Mouse (Mus musculus) lung, postnatal 36 days (tissue): ENCODE data around the gene Mvb12b.
A peak's percentile ranks its signal among the peaks of the same experiment; 100 is the strongest.
"Not testable (repeated sequence)": the region's sequence is repeated elsewhere in the genome, so short reads cannot be mapped to it uniquely, and the experiment has no call there.

Experiments
- DNase-seq: peaks from one replicate; pipeline ENCODE4 v3.0.0; 2022; ENCODE audit warnings: mixed read lengths

The Mvb12b gene

DNA sequence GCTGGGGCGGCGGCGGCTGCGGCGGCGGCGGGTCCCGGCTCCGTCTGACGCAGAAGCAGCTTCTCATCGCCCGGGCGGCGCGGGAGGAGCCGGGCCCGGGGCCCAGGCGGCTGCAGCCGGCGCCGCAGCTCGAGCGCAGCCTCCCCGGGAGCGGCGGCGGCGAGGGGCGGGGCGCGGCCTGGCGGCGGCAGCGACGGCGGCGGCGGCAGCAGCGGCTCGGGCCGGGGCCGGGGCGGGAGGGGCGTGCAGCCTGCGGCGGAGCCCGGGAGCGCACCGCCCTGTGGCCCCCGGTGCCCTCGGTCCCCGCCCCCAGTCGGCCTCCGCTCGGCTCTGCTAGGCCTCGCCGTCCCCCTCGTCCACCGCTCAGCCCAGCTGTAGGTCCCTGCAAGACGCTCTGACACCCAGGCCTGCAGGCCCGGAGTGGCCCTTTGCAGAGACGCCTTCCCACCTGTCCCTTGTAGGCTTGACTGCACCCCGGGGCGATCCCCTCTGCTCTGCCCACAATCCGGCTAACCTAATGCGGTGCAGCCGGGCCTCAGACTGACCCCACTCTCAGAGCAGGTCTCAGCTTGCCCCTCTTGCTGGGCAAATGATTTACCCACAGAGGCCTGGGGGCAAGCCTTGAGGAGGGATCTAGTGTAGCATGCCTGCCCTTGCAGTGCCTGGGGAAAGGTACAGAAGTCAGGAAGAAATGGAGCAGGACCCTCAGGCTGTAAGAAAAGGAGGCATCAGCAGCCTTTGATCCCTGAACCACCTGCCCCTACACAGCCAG is at the start of gene Mvb12b:
Gene Mvb12b, minus strand, starts transcription at position 619 of the 772 bp plus-strand sequence.
- DNase-seq = no peak

DNA sequence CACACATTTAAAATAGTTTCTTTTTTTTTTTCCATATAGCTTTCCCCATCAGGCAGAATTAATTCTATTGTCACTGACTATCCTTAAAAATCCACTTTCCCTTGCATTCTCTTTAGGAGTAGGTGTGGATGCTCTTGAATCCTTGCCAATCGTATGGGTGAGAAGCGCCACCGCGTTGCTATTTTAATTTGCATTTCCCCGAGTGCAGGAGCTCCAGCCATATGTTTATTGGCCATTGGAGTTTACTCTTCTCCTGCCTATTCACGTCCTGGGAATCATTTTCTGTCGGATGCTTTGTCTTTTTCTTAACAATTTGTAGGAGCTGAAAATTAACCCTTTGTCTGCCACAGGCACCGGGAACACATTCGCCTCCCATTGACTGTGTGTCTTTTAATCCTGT is 48.0 kb upstream of the Mvb12b start:
- no peak for DNase-seq

DNA sequence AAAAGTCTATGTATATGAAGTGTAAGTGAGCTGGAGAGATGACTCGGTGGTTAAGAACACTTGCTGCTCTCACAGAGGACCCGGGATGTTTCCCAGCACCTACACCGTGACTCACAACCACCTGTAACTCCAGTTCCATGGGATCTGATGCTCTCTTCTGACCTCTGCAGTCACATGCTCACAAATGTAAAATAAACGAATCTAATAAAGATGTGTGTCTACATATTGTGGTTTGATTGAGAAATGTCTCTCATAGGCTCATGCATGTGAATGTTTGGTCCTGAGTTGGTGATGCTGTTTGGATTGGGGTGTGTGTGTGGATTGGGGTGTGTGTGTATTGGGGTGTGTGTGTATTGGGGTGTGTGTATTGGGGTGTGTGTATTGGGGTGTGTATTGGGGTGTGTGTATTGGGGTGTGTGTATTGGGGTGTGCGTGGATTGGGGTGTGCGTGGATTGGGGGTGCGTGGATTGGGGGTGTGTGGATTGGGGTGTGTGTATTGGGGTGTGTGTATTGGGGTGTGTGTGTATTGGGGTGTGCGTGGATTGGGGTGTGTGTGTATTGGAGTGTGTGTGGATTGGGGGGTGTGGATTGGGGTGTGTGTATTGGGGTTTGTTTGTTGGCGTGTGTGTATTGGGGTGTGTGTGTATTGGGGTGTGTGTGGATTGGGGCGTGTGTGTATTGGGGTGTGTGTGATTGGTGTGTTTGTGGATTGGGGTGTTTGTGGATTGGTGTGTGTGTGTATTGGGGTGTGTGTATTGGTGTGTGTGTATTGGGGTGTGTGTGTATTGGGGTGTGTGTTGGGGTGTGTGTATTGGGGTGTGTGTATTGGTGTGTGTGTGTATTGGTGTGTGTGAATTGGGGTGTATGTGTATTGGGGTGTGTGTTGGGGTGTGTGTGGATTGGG is 46.1 kb upstream of the Mvb12b start:
- DNase-seq = no peak

DNA sequence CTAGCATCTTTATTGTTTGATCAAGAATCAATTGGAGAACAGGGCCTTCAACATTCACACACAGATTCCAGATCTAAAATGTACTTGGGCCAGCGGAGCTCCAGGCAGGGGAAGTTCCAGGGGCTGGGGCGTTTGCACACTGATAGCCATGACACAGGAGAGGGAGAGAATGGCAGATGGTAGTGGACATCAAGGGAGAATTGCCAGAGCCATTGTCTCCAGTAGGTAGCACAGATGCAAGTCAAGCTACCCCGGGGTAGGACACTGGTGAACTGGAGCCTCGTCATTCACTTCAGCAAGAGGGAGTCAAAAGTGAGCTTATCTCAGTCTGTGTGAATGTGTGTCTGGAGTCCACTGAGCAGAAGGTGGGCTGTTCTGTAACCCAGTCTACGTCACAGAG is 43.4 kb upstream of the Mvb12b start:
- DNase-seq = no peak

DNA sequence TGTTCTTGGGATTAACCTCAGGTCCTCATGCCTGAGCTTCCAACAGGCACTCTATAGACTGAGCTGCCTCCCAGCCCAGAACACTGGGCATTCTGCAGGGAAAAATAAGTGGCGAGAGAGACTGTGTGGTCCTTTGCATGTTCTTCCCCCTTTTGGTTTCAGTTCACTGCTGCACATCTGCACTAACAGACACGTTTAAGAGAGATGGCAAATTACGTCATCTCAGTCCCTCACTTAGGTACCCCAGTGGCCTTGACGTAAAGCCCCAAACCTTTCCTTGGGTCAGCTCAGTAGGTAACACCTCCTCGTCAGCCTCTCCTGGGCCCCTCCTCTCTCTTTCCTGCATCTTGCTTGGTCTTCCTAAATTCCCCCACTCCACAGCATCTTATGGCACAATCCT is 37.5 kb upstream of the Mvb12b start:
- no peak for DNase-seq

DNA sequence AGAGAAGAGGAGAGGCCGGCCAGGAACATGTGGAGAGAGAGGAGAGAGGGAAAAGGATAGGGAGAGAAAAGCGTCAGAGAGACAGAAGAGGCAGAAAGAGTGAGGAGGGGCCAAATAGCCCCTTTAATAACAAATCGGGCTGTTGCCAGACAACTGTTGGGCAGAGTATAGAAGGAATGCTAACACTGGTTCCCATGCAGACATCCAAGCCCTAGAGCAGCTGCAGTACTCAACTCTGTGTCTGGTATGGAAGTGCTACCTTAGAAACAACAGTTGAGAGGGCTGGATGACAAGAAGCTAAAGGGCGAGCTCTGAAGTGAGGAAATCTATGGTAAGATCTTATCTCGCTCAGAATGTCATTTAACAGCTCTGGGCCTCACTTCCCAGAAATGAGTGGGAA is 35.7 kb upstream of the Mvb12b start:
- no peak for DNase-seq

DNA sequence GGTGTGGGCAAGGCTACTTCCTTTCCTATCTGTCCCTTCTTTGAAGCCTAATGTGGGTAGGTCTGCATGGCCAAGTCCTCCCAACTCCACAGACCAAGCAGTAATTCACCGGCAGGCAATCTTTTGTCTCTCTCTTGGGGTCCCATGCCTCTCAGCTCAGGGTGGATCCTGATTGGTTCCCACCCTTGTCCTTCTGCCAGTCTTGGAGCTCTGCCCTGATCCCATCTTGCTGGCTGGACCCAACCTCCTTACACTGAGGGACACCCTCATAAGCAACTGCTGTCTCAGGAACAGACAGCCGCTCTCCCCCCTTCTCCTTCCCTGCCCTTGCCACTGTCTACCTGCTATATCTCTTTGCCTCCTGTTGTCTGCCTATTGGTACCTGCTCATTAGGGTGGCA is 34.7 kb upstream of the Mvb12b start:
- no peak for DNase-seq

DNA sequence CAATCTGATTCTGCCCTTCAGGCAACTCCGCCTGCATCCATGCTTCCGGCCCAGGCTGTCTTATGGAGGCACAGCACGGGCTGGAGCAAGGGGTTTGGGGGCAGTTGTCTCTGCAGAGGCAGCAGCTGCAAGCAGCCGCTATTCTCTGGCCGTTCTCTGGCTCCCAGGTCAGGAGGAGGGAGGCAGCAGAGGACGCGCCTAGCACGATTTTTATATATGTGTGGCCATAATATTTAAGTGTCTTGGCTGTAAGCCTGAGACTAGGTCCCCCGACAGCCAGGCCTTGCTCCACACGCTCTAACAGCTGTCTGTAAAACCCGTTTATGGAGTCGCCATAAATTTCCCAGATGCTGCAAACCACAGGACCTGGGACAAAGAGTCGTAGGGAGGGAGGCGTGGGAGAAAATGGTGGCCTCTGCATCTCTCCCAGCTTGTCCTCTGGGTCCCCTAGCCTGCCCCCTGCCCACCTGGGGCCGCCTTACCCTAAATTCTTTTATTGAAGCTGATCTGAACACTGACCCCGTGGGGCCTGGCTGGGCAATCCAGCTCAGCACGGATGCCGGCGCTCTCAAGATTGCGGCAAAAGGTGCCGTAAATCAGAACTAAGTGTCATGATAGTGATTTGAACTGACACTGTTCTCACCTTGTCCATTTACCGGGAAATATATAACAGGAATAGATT is 32.3 kb upstream of the Mvb12b start:
- DNase-seq = no peak

DNA sequence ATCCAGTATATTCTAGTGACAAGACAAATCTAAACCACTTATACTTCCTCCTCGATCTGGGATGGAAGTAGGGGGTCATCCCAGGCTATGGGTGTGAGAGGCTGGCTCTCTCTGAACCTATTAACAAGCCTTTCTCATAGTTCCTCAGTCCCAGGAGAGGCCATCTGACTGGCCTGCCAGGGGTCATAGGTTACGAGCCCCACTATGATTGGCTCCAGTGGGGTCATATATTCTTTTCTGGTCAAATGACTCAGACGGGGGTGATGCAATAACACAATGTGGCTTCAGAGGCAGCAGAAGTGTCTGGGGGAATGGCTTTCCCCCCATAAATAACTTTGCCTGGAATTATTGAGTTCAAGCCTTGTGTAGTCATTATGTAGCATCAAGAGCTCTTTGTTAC is 31.1 kb upstream of the Mvb12b start:
- DNase-seq = no peak

DNA sequence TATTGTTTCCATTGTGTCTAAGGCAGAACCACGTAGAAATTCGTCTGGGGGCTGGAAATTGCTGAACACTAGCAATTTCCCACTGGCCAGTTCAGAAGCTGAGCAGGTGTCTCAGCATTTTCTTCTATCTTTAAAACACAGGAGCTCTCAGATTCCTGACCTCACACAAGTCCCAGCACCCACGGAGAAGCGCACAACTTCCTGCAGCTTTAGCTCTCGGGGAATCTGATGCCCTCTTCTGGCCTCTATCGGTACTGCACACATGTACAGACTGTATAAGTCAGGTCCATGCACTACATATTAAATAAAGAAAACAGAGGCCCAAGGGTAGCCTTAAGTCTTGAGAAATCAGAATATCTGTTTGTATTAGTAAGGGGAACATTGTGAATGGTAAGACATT is 30.6 kb upstream of the Mvb12b start:
- peak; percentile 77 for DNase-seq

DNA sequence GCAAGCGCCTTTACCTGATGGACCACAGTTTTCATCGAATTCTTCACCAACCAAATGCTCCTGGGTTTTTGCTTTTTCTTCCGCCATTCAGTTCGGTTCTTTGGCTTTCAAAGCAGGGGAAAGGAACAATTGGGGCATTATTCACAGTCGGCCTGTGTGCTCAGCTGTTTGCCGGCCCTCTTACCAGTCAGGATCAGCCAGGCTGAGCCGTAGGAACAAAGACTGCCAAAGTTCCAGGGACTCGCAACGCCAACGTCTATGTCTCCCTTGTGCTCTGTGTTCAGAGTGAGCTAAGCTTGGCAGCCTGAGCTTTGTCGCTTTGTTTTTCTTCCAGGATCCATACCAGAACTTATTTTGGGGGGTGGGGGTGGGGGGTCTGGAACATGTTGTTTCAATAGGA is 28.9 kb upstream of the Mvb12b start:
- DNase-seq = no peak

DNA sequence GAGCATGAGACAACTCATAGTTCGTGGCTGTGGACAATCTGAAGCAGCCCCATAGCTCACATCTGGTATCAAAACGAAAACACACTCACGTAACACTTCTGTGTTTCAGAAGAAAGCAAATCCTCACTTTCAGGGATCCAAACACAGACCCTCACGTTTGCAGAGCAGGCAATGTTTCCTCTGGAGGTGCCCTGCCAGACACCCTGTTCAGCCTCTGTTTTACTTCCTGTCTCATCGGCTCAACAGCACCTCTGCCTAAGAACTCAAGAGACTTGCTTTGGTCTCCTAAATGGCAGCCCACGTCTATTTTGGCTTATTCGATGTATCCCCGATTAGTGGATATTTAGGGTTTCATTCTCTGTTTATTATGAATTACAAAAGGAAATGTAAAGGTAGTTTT is 27.3 kb upstream of the Mvb12b start:
- no peak for DNase-seq

DNA sequence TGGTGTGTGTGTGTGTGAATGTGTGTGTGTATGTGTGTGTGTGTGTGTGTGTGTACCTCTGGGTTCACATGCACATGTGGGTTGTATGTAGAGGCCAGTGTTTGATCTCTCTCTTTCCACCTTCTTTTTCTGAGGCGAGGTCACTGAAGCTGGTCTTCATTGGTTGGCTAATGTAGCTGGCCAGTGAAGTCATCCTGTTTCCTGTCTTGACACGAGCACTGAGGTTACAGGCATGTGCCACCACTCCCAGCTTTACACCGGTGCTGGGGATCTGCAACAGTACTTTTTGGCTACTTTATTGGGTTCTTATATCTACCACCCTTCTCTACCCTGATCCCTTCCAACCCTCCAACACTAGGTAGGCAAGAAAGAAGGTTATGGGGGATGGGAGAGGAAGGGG is 26.6 kb upstream of the Mvb12b start:
- DNase-seq = no peak

DNA sequence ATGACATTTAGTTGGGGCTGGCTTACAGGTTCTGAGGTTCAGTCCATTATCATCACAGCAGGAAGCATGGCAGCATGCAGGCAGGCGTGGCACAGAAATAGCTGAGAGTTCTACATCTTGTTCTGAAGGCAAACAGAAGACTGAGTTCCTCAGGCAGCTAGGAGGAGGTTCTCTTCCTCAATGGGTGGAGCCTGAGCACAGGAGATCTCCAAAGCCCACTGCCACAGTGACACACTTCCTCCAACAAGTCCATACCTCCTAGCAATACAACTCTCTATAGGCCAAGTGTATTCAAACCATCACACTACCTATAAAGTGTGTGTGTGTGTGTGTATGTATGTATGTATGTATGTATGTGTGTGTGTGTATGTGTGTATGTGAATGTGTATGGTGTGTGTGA is 25.9 kb upstream of the Mvb12b start:
- not testable (repeated sequence) for DNase-seq

DNA sequence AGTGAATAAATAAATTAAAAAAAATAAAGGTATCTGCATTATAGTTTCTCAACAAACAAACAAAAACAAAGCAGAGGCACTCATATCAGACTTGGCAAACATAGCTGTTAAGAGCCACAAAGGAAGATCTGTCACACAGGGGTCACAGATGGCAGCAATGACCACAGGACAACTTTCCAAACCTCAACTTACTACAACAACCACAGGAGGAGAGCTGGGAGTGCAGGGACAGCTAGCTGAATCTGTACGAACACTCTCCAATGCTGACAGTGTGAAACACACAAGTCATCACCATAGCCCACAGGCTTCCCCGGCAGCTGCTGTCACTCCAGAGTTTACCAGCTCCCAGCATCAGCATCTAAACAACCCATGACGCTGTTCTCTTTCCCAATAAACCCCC is 25.0 kb upstream of the Mvb12b start:
- DNase-seq = no peak

DNA sequence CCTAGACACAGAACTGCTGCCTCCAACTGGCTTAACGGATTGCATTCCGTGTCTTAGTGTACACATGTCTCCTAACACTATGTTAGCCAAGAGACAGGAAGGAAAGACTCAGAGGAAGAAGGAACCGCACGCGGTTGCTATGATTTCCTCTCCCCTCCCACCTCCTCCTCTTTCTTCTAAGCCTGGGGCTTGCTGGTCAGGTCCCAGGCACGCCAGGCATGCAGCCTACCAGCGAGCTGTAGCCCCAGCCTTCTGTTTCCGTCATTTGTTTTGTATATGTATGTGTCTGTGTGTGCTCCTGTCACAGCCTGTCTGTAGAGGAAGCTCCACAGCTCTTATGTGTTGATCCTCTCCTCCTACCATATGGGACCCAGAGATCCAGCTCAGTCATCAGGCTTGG is 20.6 kb upstream of the Mvb12b start:
- DNase-seq = peak; percentile 56

DNA sequence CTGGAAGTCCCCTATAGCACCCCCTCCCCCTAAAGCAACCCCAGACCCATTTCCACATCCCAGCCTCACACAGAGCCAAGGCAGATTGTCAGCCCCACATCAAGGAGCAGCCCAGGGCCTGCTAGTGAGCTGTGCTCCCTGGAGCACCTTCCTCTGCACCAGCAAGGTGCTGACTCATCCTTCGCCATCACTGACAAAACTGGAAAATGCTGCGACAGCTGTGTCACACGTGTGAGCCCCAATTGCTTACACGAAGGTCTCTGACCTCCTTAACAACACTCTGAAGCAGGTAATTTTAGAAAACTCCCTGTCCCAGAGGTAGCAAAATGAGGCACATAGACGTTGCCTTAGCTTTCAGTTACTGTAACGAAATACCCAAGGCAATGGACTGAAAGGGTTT is 19.4 kb upstream of the Mvb12b start:
- DNase-seq = no peak

DNA sequence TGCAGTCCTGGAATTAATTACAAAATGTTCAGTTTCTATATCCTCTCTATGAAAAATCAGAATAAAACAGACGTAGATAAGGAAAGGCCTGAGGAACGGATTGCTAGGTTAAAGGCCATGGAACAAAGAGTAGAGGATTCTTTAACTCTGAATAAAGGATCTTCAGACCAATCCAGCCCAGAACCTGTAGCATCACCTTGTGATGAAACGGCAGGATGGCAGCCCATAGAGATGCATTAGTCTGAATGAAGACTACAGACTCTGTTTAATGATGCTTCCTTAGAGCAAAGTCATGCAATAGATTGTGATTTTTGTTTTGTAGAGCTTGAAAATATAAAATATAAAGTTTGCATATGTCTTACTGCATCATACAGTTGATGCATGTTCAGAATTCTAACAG is 8.1 kb upstream of the Mvb12b start:
- DNase-seq = no peak

DNA sequence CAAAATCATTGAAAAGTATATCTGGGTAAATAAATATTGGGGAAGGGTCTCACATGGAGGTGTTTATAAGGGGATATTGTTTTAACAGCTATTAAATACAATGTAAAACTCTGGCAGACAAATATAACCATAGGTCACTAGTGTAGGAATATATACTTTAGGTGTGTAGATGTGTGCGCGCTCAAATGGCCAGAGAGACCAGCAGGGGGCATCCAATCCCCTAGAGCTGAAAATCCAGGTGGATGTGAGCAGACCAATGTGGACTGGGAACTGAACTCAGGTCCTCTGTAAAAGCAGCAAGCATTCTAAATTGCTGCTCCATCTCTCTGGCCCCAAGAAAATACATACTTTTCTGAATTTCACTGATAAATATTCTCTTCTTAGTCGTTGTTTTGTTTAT is 5.4 kb upstream of the Mvb12b start:
- DNase-seq = peak; percentile 19

DNA sequence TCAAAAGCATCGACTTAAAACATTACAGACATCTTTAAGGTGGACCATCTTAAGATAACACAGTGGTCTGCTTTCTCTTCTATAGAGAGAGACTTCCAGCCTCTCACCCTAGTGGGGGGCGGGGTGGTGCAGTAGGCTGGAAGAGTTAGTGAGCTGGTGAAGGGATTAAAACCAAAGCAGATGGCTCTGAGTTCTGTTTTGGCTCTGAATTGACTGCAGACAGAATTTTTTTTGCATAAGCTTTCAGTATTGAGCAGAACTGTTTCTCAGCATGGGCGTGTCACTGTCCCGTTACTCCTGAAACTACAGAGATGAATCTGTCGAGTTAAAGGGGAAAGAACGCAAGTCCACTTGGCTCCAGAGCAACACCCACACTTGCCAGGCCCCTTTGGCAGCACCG is 4.6 kb upstream of the Mvb12b start:
- no peak for DNase-seq

DNA sequence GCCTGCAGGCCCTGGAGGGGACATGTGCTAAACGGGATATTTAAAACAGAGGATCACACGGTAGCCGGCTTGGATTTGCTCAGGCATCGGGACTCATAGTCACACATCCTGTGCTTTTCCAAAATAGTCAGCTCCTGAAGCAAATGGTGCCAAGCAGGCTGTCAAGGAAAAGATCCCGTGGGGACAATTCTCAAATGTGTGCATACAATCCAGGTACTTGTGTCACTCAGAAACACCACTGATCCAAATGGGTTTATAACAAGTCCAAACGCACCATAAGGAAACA is 297 bp upstream of the Mvb12b start:
- no peak for DNase-seq

DNA sequence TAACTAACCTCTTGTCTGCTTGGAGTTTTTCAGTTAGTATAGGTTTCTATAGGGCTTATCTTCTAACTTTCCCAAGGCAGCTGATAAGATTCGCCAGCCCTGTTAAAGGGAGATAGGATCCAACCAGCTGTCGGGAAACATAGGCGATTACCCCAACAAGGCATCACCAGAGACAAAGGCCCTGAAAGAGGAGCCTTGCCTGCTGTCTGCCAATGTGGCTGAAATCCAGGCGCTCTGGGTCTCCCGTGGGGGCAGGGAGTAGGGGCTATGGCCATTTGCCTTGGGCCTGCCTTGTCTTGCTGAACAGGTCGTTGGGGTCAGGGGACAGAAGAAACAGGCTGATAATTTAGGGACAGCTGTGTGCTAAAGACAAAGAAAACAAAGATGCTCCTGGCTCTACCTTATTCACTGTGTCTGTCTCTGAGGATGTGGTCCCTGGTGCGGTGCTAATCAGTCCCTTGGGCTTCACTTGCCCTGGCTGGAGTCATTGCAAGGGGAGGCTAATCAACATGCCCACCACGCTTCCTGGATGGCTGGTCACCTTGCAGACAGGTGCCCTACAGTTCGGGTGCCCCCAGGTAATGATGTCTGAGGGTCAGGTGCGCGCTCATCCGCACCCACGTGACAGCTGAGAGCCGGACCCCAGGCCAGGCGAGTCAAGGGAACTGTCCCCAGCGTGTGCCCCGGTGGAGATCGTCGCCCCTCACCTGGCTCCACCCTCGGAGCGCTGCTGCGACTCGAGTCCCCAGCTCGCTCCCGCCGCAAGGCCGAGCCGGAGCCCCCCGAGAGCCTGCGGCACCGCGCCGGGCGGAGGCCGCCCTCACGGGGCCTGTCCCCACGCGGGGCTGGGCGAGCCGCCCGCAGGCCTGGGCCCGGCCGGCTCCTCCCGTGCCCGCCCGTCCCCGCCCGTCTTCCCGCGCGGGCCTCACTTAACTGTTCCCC is 1.1 kb downstream of the Mvb12b start:
- DNase-seq = no peak

DNA sequence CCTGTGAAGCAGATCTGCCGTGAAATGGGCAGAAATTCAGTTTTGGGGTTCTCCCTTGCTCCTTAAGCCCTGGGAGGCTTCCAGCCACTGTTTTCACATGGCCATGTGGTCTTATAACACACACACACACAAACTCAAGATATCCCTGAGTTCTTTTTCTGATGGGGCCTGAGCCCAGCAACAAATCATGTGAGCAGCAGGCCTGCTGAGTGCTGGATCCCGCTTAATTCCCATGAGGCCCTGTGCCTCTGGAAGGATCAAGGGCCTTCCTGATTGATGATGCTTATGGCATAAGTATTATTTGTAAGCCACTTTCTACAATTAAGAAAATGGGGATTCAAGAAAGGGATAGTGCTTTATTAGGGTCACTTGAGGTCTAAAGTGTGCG is 2.5 kb downstream of the Mvb12b start:
- no peak for DNase-seq
